Mouse (Mus musculus) heart, embryonic 14.5 days (tissue): ENCODE measurements around the gene Flna. TPM values are rescaled to one million over a fixed set of nuclear protein-coding genes. Genes with fewer than 3 reads are reported as not detected.
"Not testable (repeated sequence)": the region's sequence is repeated elsewhere in the genome, so short reads cannot be mapped to it uniquely, and the experiment has no call there.

Experiments
- ATAC-seq: fragments of 200-750 bp; cut with Nextera tagmentation; 2 replicates; pipeline ENCODE4 v1.8.0; 2017; ENCODE audit warnings: low read depth, moderate TSS enrichment; ENCODE audit not compliant: insufficient number of reproducible peaks, insufficient read depth, low FRiP score
- H3K27ac ChIP-seq, 2 experiments: fragments of 200-500 bp in 1 of 2; fragments of 300-500 bp in 1 of 2; sonication (generic) in 1 of 2; replicated peaks in 1 of 2; 2 replicates each; pipeline ENCODE4 v1.5.1; 2012 to 2014; ENCODE audit warnings: low read depth in 2 of 2, low read length in 2 of 2, control low read depth in 1 of 2, mild to moderate bottlenecking in 1 of 2, mixed read lengths in 1 of 2; ENCODE audit not compliant: control insufficient read depth in 1 of 2, insufficient read depth in 1 of 2
- H3K27me3 ChIP-seq: fragments of 300-500 bp; sonication (generic); 2 replicates; pipeline ENCODE4 v1.6.1; 2014; ENCODE audit warnings: mild to moderate bottlenecking, low read length, control low read depth; ENCODE audit not compliant: control insufficient read depth, insufficient read depth
- H3K36me3 ChIP-seq: fragments of 300-500 bp; sonication (generic); 2 replicates; pipeline ENCODE4 v1.6.1; 2014; ENCODE audit warnings: mild to moderate bottlenecking, control low read depth, low read length, mixed read lengths; ENCODE audit not compliant: control insufficient read depth, insufficient read depth
- H3K4me1 ChIP-seq, 2 experiments: fragments of 200-500 bp in 1 of 2; fragments of 300-500 bp in 1 of 2; sonication (generic) in 1 of 2; 2 replicates each; pipeline ENCODE4 v1.6.1; 2012 to 2014; ENCODE audit warnings: low read length in 2 of 2, control low read depth in 1 of 2, mixed read lengths in 1 of 2; ENCODE audit not compliant: control insufficient read depth in 2 of 2, insufficient read depth in 2 of 2
- H3K4me2 ChIP-seq: fragments of 300-500 bp; sonication (generic); 2 replicates; pipeline ENCODE4 v1.6.1; 2014; ENCODE audit warnings: mild to moderate bottlenecking, low read length
- H3K4me3 ChIP-seq, 2 experiments: fragments of 200-500 bp in 1 of 2; fragments of 300-500 bp in 1 of 2; sonication (generic) in 1 of 2; 2 replicates each; pipeline ENCODE4 v1.5.1; 2012 to 2014; ENCODE audit warnings: low read length in 2 of 2, mild to moderate bottlenecking in 2 of 2, control low read depth in 1 of 2, low read depth in 1 of 2, moderate library complexity in 1 of 2; ENCODE audit not compliant: control insufficient read depth in 1 of 2, insufficient read depth in 1 of 2
- H3K9ac ChIP-seq: fragments of 300-500 bp; sonication (generic); 2 replicates; pipeline ENCODE4 v1.6.1; 2014; ENCODE audit warnings: mild to moderate bottlenecking, low read length
- H3K9me3 ChIP-seq: fragments of 300-500 bp; sonication (generic); 2 replicates; pipeline ENCODE4 v1.6.1; 2016; ENCODE audit warnings: low read length, control low read depth; ENCODE audit not compliant: control insufficient read depth
- WGBS: fragments of 180-500 bp; shearing (Covaris S2); extraction: QIAGEN DNeasy Blood & Tissue Kit; methylation state at CpG from one replicate; pipeline ENCODE4 v1.1.7; 2014; 5-methylcytosine and 5-hydroxymethylcytosine counted together
- polyA plus RNA-seq: library from polyadenylated mRNA; unstranded; fragments of >200 nt; fragmentation: Nextera tagmentation; extraction: Ambion mirVana; gene quantifications from 2 replicates; pipeline ENCODE4 v1.2.1, GENCODE M21; 2014

Gene Flna
- polyA plus RNA-seq, 1 experiment from 2014 or later = 150 TPM

DNA sequence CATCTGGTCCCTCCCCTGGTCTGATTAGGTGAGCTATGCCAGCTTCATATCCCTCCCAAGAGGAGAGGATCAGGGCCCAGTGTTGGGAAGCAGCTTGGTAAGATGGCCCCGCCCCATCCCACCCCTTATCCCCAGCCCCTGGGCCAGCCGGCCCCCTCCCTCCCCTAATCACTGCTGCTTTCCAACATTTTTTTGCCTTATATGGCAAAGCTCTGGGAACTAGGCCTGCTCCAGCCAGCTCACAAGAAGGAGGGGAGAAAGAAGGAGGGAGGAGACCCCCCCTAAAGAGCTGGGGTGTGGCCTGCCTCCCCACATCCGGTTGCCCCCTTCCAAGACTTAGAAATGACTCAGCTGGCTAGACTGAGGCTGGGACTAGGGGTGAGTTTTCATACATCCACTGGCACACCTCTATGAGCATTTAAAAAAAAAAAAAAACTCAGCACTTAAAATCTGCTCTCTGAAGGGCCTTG is 5.0 kb downstream of the Flna start:
- Histone ChIP-seq H3K9me3 (no peaks in the 10 kb centered on the region), H3K4me1 (no peaks in the 10 kb centered on the region), H3K27ac (peak overlapping the region; percentile 95 to 99), H3K9ac (peak overlapping the region; percentile 85), H3K36me3 (peaks cover 41% of the 10 kb centered on the region), H3K4me3 (peak overlapping the region; percentile 58 to 95), H3K4me2 (peak overlapping the region; percentile 74), H3K27me3 (no peaks in the 10 kb centered on the region)
- peak; percentile 49 for ATAC-seq
- 28% methylated on average over 3 of the region's 3 CpGs for WGBS

DNA sequence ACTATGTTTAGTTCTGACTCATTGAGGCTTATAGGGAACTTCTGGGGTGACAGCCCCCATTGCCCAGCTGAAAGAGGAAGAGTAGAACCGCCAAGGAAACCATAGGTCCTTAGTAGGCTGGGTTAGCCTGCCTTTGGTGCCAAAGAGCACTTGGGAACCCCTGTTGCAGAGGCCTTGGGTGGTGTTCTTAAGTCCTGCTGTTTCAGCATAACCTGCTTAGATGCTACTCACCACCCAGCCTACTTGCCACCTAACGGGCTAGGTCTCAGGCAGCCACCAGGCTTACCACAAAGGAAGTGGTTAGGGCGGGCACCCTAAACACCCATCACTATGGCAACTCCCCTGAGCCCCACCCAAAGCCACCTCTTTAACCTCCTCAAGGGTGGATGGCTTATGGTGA is 5.8 kb downstream of the Flna start:
- no peak for ATAC-seq
- Histone ChIP-seq H3K27ac (peak overlapping the region; percentile 76 to 95), H3K36me3 (peaks cover 49% of the 10 kb centered on the region), H3K27me3 (no peaks in the 10 kb centered on the region), H3K4me1 (no peaks in the 10 kb centered on the region), H3K4me2 (peak overlapping the region; percentile 74), H3K9ac (peak overlapping the region; percentile 72), H3K9me3 (no peaks in the 10 kb centered on the region), H3K4me3 (peak overlapping the region; percentile 44 to 58)
- 58% methylated on average over 3 of the region's 3 CpGs for WGBS

DNA sequence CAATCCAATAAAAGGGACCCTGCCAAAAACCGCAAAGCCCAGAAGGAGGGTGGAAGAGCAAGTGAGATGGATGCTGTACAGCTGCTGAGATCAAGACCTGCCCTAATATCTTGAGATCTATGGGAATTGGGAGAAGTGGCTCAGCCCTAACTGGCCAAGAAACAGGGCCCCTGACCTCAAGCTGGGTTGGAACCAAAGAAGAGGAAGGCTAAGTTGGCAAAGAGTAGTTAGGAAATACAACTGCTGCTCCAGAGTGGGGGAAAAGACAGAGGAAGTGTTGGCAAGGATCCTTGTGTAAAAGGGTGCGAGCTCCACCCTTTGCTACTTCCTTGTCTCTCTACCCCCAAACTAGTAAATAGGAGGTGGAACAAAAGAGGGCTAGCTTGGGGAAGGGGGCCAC is 6.2 kb downstream of the Flna start:
- 80% methylated on average over 2 of the region's 2 CpGs for WGBS
- H3K9me3 ChIP-seq = no peaks in the 10 kb centered on the region
- no peaks in the 10 kb centered on the region for H3K27me3 ChIP-seq
- peak overlapping the region in 1 of 2 experiments; percentile 58; a peak in 2 of 4 replicates for H3K4me3 ChIP-seq
- peak overlapping the region in 1 of 2 experiments; percentile 95; a peak in 1 of 4 replicates for H3K27ac ChIP-seq
- ATAC-seq = no peak
- H3K9ac ChIP-seq = peak overlapping the region; percentile 72
- peak overlapping the region; percentile 74 for H3K4me2 ChIP-seq
- no peaks in the 10 kb centered on the region for H3K4me1 ChIP-seq
- H3K36me3 ChIP-seq = peaks cover 53% of the 10 kb centered on the region

DNA sequence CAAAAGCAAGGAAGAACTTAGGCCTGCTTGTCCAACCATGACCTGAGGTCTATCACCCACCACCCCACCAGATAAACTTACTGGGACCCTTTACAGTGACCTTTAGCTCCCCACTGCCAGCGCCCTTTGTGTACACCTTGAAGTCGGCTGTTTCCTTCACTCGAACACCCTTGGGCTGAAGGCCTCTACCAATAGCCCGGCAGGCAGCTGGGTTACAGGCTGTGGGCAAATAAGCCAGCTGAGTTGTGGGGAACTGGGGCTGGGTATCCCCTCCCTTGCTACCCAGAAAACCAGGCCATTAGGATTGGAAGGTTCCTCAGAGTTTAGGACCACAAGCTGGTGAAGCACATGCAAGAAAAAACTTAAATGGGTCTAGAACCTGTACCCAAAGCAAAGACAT is 9.3 kb downstream of the Flna start:
- Histone ChIP-seq H3K4me2 (no peak overlapping the region), H3K36me3 (peaks cover 80% of the 10 kb centered on the region), H3K4me3 (no peak overlapping the region), H3K27me3 (no peaks in the 10 kb centered on the region), H3K9me3 (no peaks in the 10 kb centered on the region), H3K27ac (no peak overlapping the region), H3K4me1 (no peaks in the 10 kb centered on the region), H3K9ac (no peak overlapping the region)
- no peak for ATAC-seq
- 87% methylated on average over 4 of the region's 4 CpGs for WGBS

DNA sequence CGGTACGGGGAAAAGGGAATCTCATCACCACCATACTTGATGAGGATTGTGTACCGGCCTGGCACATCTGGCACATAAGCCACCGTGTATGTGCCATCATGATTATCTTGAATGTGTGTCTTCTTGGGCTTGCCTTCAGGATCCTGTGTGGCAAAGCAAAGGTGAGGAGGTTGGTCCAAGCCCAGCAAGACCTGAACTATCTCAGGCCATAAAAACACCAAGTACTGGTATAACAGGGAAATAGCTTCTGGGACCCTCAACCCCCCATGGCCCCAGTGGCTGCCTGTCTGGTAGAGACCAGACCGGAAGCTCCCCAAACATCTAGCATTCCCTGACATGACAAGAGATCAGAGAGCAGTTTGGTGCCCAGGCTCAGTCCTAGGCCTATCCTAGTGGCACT is 16.4 kb downstream of the Flna start:
- no peak overlapping the region for H3K4me3 ChIP-seq
- WGBS = 89% methylated on average over 5 of the region's 5 CpGs
- H3K36me3 ChIP-seq = peaks cover 96% of the 10 kb centered on the region
- H3K27ac ChIP-seq = no peak overlapping the region
- no peaks in the 10 kb centered on the region for H3K27me3 ChIP-seq
- no peak overlapping the region for H3K9ac ChIP-seq
- H3K4me1 ChIP-seq = no peaks in the 10 kb centered on the region
- no peak for ATAC-seq
- no peaks in the 10 kb centered on the region for H3K9me3 ChIP-seq
- H3K4me2 ChIP-seq = no peak overlapping the region

DNA sequence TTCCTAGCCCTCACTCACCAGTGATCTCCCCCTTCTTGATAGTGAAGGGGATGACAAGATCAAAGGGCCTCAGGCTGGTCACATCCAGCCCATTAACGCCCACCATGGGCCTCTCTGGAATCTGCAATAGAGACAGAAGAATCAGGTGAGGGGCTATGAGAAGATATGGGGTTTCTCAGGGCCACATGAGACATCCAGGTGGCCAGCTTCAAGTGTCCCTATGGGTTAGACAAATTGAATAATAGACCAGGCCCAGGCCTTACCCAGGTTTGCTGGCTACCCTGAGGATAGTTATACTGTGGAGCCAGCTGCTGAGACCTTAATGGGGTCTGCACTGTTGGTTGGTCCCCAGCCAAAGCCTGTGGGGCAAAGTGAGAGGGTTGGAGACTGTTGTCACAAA is 19.6 kb downstream of the Flna start:
- no peak overlapping the region for H3K27ac ChIP-seq
- ATAC-seq = no peak
- WGBS = 62% methylated on average over 1 of the region's 1 CpGs
- H3K9me3 ChIP-seq = no peaks in the 10 kb centered on the region
- no peak overlapping the region for H3K4me3 ChIP-seq
- H3K4me2 ChIP-seq = no peak overlapping the region
- H3K9ac ChIP-seq = no peak overlapping the region
- no peaks in the 10 kb centered on the region for H3K27me3 ChIP-seq
- no peaks in the 10 kb centered on the region for H3K4me1 ChIP-seq
- H3K36me3 ChIP-seq = peaks cover 100% of the 10 kb centered on the region

DNA sequence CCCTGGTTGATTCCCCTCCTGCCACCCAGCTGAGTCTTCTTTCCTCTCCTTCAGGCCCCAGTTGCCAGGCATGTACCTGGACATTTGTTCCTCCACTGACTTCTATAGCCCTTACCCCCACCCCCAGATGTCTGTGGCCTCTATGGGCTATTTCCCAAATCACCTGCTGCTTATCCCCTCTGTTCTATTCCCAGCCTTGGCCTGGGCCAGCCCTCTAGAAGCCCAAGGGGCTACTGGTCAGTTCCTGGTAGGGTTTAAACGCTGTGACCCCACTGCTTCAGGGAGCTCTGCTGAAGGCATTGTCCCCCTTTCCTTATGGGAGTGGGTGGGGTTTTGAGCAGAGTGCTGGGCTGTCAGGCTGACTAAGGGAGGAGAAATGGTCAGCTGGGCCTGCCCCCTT is 29.5 kb downstream of the Flna start:
- H3K9me3 ChIP-seq, H3K4me3 ChIP-seq, ATAC-seq, H3K9ac ChIP-seq, H3K27ac ChIP-seq, H3K27me3 ChIP-seq, H3K4me1 ChIP-seq, H3K4me2 ChIP-seq: not testable (repeated sequence)
- peaks cover 30% of the 10 kb centered on the region for H3K36me3 ChIP-seq
- WGBS = 35% methylated on average over 1 of the region's 1 CpGs

DNA sequence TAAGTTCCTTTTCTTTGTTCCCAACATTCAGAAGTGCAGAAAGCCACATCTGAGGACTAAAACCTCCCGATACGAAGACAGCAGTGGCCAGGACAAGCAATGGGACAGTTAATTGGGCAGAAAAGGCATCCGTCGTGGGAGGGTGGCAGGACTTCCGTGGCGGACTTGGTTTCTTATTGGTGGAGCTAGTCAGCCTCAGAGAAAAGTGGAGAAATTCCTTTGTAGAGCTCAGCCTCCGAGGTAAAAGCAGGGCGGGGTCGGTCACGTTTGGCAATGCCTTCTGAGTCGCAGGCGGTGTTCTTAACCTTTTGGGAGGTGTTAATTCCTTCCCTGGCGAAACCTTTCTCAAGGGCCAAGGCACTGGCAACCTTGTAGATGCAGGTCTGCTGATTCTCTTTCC is 30.2 kb downstream of the Flna start:
- 55% methylated on average over 13 of the region's 13 CpGs for WGBS
- no peak overlapping the region for H3K27ac ChIP-seq
- no peak for ATAC-seq

More for the DNA sequence above, 30.2 kb downstream of the Flna start:
- Histone ChIP-seq H3K4me3 (no peak overlapping the region), H3K36me3 (peaks cover 23% of the 10 kb centered on the region), H3K9me3 (no peaks in the 10 kb centered on the region), H3K27me3 (no peaks in the 10 kb centered on the region), H3K9ac (no peak overlapping the region), H3K4me1 (no peaks in the 10 kb centered on the region), H3K4me2 (no peak overlapping the region)
